8 mouse cellular contexts compared by ENCODE assay signal in genomic region chr8:46216838-46217237, GRCm38 (mm10). TPM values are rescaled to one million over a fixed set of nuclear protein-coding genes. Genes with fewer than 3 reads are reported as not detected.
DNase-seq lines count a peak whose midpoint lies in the region; ATAC-seq and TF ChIP-seq lines count a peak whose summit lies in the region.

No protein-coding gene starts in this region.

- no peak for TF ChIP-seq CTCF in lung, embryonic 14.5 days (IDR thresholded peaks at IDR 0.05; ENCODE audit: low read depth)

- no peaks in the 10 kb centered on the region for H3K4me1 ChIP-seq in lung, embryonic 14.5 days (ENCODE audit: insufficient read depth)

- ATAC-seq in frontal cortex, adult (ENCODE audit: low TSS enrichment) = peak; percentile 89
- peak; percentile 78 to 82 for ATAC-seq in hematopoietic stem cell, adult 5-6 weeks (replicated peaks in 1 of 2; ENCODE audit: insufficient read depth in 1 of 2, low FRiP score in 2 of 2, low TSS enrichment in 1 of 2, low read depth in 1 of 2, poor library complexity in 2 of 2, severe bottlenecking in 2 of 2)
- peak; percentile 85 for ATAC-seq in lung, embryonic 14.5 days (ENCODE audit: insufficient read depth)

- no peak overlapping the region; the same call in 1 of the 2 replicates for H3K27ac ChIP-seq in lung, embryonic 14.5 days (ENCODE audit: low read depth)

- no peaks in the 10 kb centered on the region for H3K27me3 ChIP-seq in lung, embryonic 14.5 days (ENCODE audit: insufficient read depth, low read length)

- H3K9ac ChIP-seq in lung, embryonic 14.5 days = peak overlapping the region; percentile 58

- WGBS in lung, embryonic 14.5 days = 2% methylated on average over 14 of the region's 14 CpGs

- peak; percentile 72 to 81 for DNase-seq in adrenal gland, adult (ENCODE audit: inconsistent age in 2 of 2, low spot score in 1 of 2)
- DNase-seq in cerebellum, adult 9-10 months = peak; percentile 81
- peak; percentile 63 for DNase-seq in layer of hippocampus, adult 9-11 months
- peak; percentile 73 for DNase-seq in lung, embryonic 14.5 days
- DNase-seq in retina, postnatal 1 day = peak; percentile 93
- DNase-seq in thymus, postnatal 36 days = no peak

- peak overlapping the region; percentile 32 for H3K4me3 ChIP-seq in lung, embryonic 14.5 days (ENCODE audit: low read depth, low read length)

- H3K36me3 ChIP-seq in lung, embryonic 14.5 days (ENCODE audit: insufficient read depth) = no peaks in the 10 kb centered on the region

- peak overlapping the region; percentile 68 for H3K4me2 ChIP-seq in lung, embryonic 14.5 days

- no peaks in the 10 kb centered on the region for H3K9me3 ChIP-seq in lung, embryonic 14.5 days (ENCODE audit: low read depth, low read length)

RNA-seq across cellular contexts. Expression of gene Slc25a4, which starts 5.8 kb away (rescaled TPM):
- total RNA-seq in hematopoietic stem cell, adult 5-6 weeks (2017) = 184 and 193 TPM in 2 replicates
- polyA plus RNA-seq in lung, embryonic 14.5 days (2014; fragmentation: Nextera tagmentation; extraction: Ambion mirVana) = 431 and 432 TPM in 2 replicates

Comparison
In these comparisons a context has a peak if more than half of its experiments do, and no peak if none do; other contexts are left out.
1. DNase-seq: peak in adrenal gland, adult (2 of 2), cerebellum, adult 9-10 months (single experiment), layer of hippocampus, adult 9-11 months (single experiment), lung, embryonic 14.5 days (single experiment) and retina, postnatal 1 day (single experiment); none in thymus, postnatal 36 days (0 of 2).
2. Peak in every context shown above with its lines, with median percentiles within 50 percentile points of each other: ATAC-seq.